Mouse (Mus musculus) kidney, embryonic 16.5 days (tissue): Measurements from ENCODE around the gene Tut1. TPM values are rescaled to one million over a fixed set of nuclear protein-coding genes. Genes with fewer than 3 reads are reported as not detected.

Experiments used
- ATAC-seq: fragments of 200-750 bp; cut with Nextera tagmentation; 2 replicates; pipeline ENCODE4 v1.8.0; 2017; ENCODE audit warnings: moderate TSS enrichment; ENCODE audit not compliant: low FRiP score, low TSS enrichment
- H3K27ac ChIP-seq: fragments of 300-500 bp; sonication (generic); 2 replicates; pipeline ENCODE4 v1.5.1; 2014; ENCODE audit warnings: low read length
- H3K27me3 ChIP-seq: fragments of 300-500 bp; sonication (generic); 2 replicates; pipeline ENCODE4 v1.6.1; 2014; ENCODE audit warnings: low read length, control low read depth, mixed read lengths; ENCODE audit not compliant: insufficient read depth
- H3K36me3 ChIP-seq: fragments of 300-500 bp; sonication (generic); 2 replicates; pipeline ENCODE4 v1.6.1; 2014; ENCODE audit warnings: low read length, control low read depth, mixed read lengths; ENCODE audit not compliant: insufficient read depth
- H3K4me1 ChIP-seq: fragments of 300-500 bp; sonication (generic); 2 replicates; pipeline ENCODE4 v1.6.1; 2014; ENCODE audit warnings: low read length, control low read depth, mixed read lengths; ENCODE audit not compliant: insufficient read depth
- H3K4me2 ChIP-seq: fragments of 300-500 bp; sonication (generic); replicated peaks from 2 replicates; pipeline ENCODE4 v1.6.1; 2014; ENCODE audit warnings: low read depth, low read length
- H3K4me3 ChIP-seq: fragments of 300-500 bp; sonication (generic); 2 replicates; pipeline ENCODE4 v1.5.1; 2014; ENCODE audit warnings: mild to moderate bottlenecking, low read length
- H3K9ac ChIP-seq: fragments of 300-500 bp; sonication (generic); replicated peaks from 2 replicates; pipeline ENCODE4 v1.6.1; 2014; ENCODE audit warnings: low read length
- H3K9me3 ChIP-seq: fragments of 300-500 bp; sonication (generic); 2 replicates; pipeline ENCODE4 v1.6.1; 2016; ENCODE audit warnings: low read length, control low read depth
- WGBS: fragments of 180-500 bp; shearing (Covaris S2); extraction: QIAGEN DNeasy Blood & Tissue Kit; methylation state at CpG from one replicate; pipeline ENCODE4 v1.1.7; 2014; 5-methylcytosine and 5-hydroxymethylcytosine counted together
- polyA plus RNA-seq: library from polyadenylated mRNA; unstranded; fragments of >200 nt; fragmentation: Nextera tagmentation; extraction: Ambion mirVana; gene quantifications from 2 replicates; pipeline ENCODE4 v1.2.1, GENCODE M21; 2015

The Tut1 gene
- polyA plus RNA-seq, 1 experiment from 2014 or later: 36.0 TPM

- peak within 1 kb of the TSS; percentile 98 for H3K4me3 ChIP-seq
- peak within 1 kb of the TSS; percentile 69 for H3K4me2 ChIP-seq
- H3K27ac ChIP-seq: peak within 1 kb of the TSS; percentile 100
- no peaks in the 10 kb centered on the region for H3K27me3 ChIP-seq
- peak; percentile 97 for ATAC-seq
- under 1% methylated on average over 64 of the region's 64 CpGs for WGBS
- peak within 1 kb of the TSS; percentile 99 for H3K9ac ChIP-seq
- peaks cover 34% of the 10 kb centered on the region for H3K4me1 ChIP-seq
- H3K36me3 ChIP-seq: peaks cover 39% of the 10 kb centered on the region
- H3K9me3 ChIP-seq: no peaks in the 10 kb centered on the region
These were observed 12.0 kb upstream of the Tut1 start, which contains the start of gene Mta2 for GRCm38 (mm10) chr19:8941515-8942217. TSS of gene Mta2 (plus strand) at chr19:8941875.

- Histone ChIP-seq H3K9me3 (no peaks in the 10 kb centered on the region), H3K36me3 (peaks cover 41% of the 10 kb centered on the region), H3K4me3 (peak overlapping the region; percentile 98), H3K9ac (peak overlapping the region; percentile 99), H3K27ac (peak overlapping the region; percentile 100), H3K4me1 (peaks cover 34% of the 10 kb centered on the region), H3K27me3 (no peaks in the 10 kb centered on the region), H3K4me2 (peak overlapping the region; percentile 69)
- 0% methylated on average over 45 of the region's 46 CpGs for WGBS
- peak; percentile 50 for ATAC-seq
These were observed 11.2 kb upstream of the Tut1 start for GRCm38 (mm10) chr19:8942276-8942964.

GRCm38 (mm10) chr19:8943047-8943446 lies 10.6 kb upstream of the Tut1 start:
- peak overlapping the region; percentile 99 for H3K9ac ChIP-seq
- peaks cover 43% of the 10 kb centered on the region for H3K36me3 ChIP-seq
- no peaks in the 10 kb centered on the region for H3K27me3 ChIP-seq
- peak overlapping the region; percentile 100 for H3K27ac ChIP-seq
- ATAC-seq: no peak
- peak overlapping the region; percentile 69 for H3K4me2 ChIP-seq
- H3K9me3 ChIP-seq: no peaks in the 10 kb centered on the region
- H3K4me3 ChIP-seq: peak overlapping the region; percentile 98
- WGBS: 66% methylated on average over 2 of the region's 2 CpGs
- peaks cover 34% of the 10 kb centered on the region for H3K4me1 ChIP-seq

- 50% methylated on average over 5 of the region's 5 CpGs for WGBS
- H3K4me2 ChIP-seq: peak overlapping the region; percentile 69
- peak overlapping the region; percentile 8; the same call in 1 of the 2 replicates for H3K9ac ChIP-seq
- H3K4me3 ChIP-seq: peak overlapping the region; percentile 98; the same call in 1 of the 2 replicates
- H3K27ac ChIP-seq: peak overlapping the region; percentile 34; the same call in 1 of the 2 replicates
- H3K4me1 ChIP-seq: peaks cover 34% of the 10 kb centered on the region
- peaks cover 45% of the 10 kb centered on the region for H3K36me3 ChIP-seq
- no peaks in the 10 kb centered on the region for H3K9me3 ChIP-seq
- no peaks in the 10 kb centered on the region for H3K27me3 ChIP-seq
- no peak for ATAC-seq
These were observed 9.6 kb upstream of the Tut1 start for GRCm38 (mm10) chr19:8944062-8944461.

- H3K27me3 ChIP-seq: no peaks in the 10 kb centered on the region
- H3K36me3 ChIP-seq: peaks cover 49% of the 10 kb centered on the region
- 17% methylated on average over 5 of the region's 5 CpGs for WGBS
These were observed 8.9 kb upstream of the Tut1 start for GRCm38 (mm10) chr19:8944750-8945149.

GRCm38 (mm10) chr19:8945251-8945650 lies 8.4 kb upstream of the Tut1 start:
- peak overlapping the region; percentile 22; the same call in 1 of the 2 replicates for H3K9ac ChIP-seq
- H3K4me3 ChIP-seq: peak overlapping the region; percentile 98
- H3K4me1 ChIP-seq: peaks cover 34% of the 10 kb centered on the region
- peaks cover 51% of the 10 kb centered on the region for H3K36me3 ChIP-seq
- H3K9me3 ChIP-seq: no peaks in the 10 kb centered on the region
- H3K27ac ChIP-seq: 0 out of 2 replicates have a peak overlapping the region, but pooled peaks have one; percentile 13
- no peak for ATAC-seq
- no peaks in the 10 kb centered on the region for H3K27me3 ChIP-seq
- WGBS: 80% methylated on average over 6 of the region's 6 CpGs
- H3K4me2 ChIP-seq: peak overlapping the region; percentile 69

More at GRCm38 (mm10) chr19:8944750-8945149, 8.9 kb upstream of the Tut1 start:
- Histone ChIP-seq H3K4me3 (peak overlapping the region; percentile 98), H3K9me3 (no peaks in the 10 kb centered on the region), H3K4me2 (peak overlapping the region; percentile 69), H3K4me1 (peaks cover 34% of the 10 kb centered on the region), H3K9ac (peak overlapping the region; percentile 22; the same call in 1 of the 2 replicates), H3K27ac (peak overlapping the region; percentile 13; the same call in 1 of the 2 replicates)
- no peak for ATAC-seq

GRCm38 (mm10) chr19:8946929-8947328 lies 6.7 kb upstream of the Tut1 start:
- ATAC-seq: no peak
- no peaks in the 10 kb centered on the region for H3K27me3 ChIP-seq
- WGBS: 86% methylated on average over 7 of the region's 7 CpGs

GRCm38 (mm10) chr19:8950190-8950589 lies 3.5 kb upstream of the Tut1 start:
- Histone ChIP-seq H3K4me3 (no peak overlapping the region), H3K27me3 (no peaks in the 10 kb centered on the region), H3K4me1 (peaks cover 19% of the 10 kb centered on the region)

More at GRCm38 (mm10) chr19:8946929-8947328, 6.7 kb upstream of the Tut1 start:
- peaks cover 68% of the 10 kb centered on the region for H3K36me3 ChIP-seq
- H3K4me3 ChIP-seq: no peak overlapping the region
- no peaks in the 10 kb centered on the region for H3K9me3 ChIP-seq
- H3K9ac ChIP-seq: no peak overlapping the region
- no peak overlapping the region for H3K4me2 ChIP-seq
- peaks cover 24% of the 10 kb centered on the region for H3K4me1 ChIP-seq
- H3K27ac ChIP-seq: no peak overlapping the region

GRCm38 (mm10) chr19:8952241-8952640 lies 1.4 kb upstream of the Tut1 start:
- peaks cover 53% of the 10 kb centered on the region for H3K36me3 ChIP-seq
- no peaks in the 10 kb centered on the region for H3K9me3 ChIP-seq
- H3K4me2 ChIP-seq: no peak overlapping the region
- no peak overlapping the region for H3K9ac ChIP-seq
- H3K4me3 ChIP-seq: no peak overlapping the region
- ATAC-seq: no peak
- H3K4me1 ChIP-seq: peaks cover 16% of the 10 kb centered on the region
- H3K27me3 ChIP-seq: no peaks in the 10 kb centered on the region
- WGBS: 92% methylated on average over 9 of the region's 9 CpGs
- H3K27ac ChIP-seq: no peak overlapping the region

More at GRCm38 (mm10) chr19:8950190-8950589, 3.5 kb upstream of the Tut1 start:
- Histone ChIP-seq H3K27ac (no peak overlapping the region), H3K9ac (no peak overlapping the region), H3K9me3 (no peaks in the 10 kb centered on the region), H3K36me3 (peaks cover 67% of the 10 kb centered on the region), H3K4me2 (no peak overlapping the region)
- ATAC-seq: no peak
- whole genome bisulfite sequencing: 89% methylated on average over 5 of the region's 5 CpGs
